Mouse (Mus musculus): ENCODE results near the gene Epha1. TPM values are rescaled to one million over a fixed set of nuclear protein-coding genes. Genes with fewer than 3 reads are reported as not detected.

The Epha1 gene
- polyA plus RNA-seq, 1 experiment from 2014 or later, result 2.6 TPM

DNA sequence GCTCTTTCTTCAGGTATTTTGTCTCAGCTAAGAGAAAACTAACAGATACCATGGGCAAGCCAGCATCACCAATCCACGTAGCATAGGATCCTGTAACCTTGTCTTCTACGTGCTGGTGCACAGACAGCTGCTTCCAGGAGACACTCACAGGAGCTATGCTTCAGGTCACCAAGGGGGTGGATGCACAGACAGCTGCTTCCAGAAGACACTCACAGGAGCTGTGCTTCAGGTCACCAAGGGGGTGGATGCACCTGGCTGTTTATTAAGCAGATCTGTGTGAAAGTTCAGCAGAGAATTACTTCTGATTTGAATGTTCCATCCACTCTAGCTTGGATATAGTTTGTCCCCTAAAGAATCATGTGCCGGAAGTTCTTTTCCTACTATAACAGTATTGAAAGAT lies 42.1 kb downstream of the Epha1 start:
- no peak overlapping the region for H3K27ac ChIP-seq
- WGBS (ENCODE audit: insufficient replicate concordance), result 82% methylated on average over 3 of the region's 3 CpGs
- no peak overlapping the region for H3K4me2 ChIP-seq
- H3K4me3 ChIP-seq, result no peak overlapping the region
- no peaks in the 10 kb centered on the region for H3K9me3 ChIP-seq (replicated peaks)
- no peak overlapping the region for H3K9ac ChIP-seq
- H3K27me3 ChIP-seq (replicated peaks), result peaks cover 1% of the 10 kb centered on the region; the same call in 1 of the 2 replicates
- H3K36me3 ChIP-seq, result no peaks in the 10 kb centered on the region
- no peak for ATAC-seq
- peaks cover 10% of the 10 kb centered on the region for H3K4me1 ChIP-seq

DNA sequence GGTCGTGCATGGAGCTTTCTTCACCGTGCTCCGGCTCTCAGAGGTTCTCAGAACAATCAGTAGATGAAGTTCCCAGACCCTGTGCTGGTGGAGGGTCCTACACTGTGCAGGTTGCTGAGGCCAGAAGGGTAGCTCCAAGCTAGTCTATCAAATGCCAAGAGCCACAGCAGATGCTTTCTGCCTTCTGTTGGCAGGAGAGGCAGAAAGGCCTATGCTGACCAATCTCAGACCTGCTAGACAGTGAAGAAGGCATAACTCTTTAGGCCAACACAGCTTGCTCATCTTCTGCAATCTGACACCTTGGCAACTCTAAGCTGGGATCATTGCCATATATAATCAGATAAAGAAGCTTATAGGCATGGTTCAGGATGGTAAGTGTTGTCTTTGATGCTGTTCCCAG lies 42.9 kb downstream of the Epha1 start:
- H3K4me2 ChIP-seq, result no peak overlapping the region
- H3K27me3 ChIP-seq (replicated peaks), result peaks cover 8% of the 10 kb centered on the region
- 68% methylated on average over 3 of the region's 3 CpGs for WGBS (ENCODE audit: insufficient replicate concordance)
- H3K4me1 ChIP-seq, result peaks cover 10% of the 10 kb centered on the region
- no peaks in the 10 kb centered on the region for H3K36me3 ChIP-seq
- no peaks in the 10 kb centered on the region for H3K9me3 ChIP-seq (replicated peaks)
- H3K9ac ChIP-seq, result no peak overlapping the region
- ATAC-seq, result no peak
- H3K27ac ChIP-seq, result no peak overlapping the region
- no peak overlapping the region for H3K4me3 ChIP-seq

DNA sequence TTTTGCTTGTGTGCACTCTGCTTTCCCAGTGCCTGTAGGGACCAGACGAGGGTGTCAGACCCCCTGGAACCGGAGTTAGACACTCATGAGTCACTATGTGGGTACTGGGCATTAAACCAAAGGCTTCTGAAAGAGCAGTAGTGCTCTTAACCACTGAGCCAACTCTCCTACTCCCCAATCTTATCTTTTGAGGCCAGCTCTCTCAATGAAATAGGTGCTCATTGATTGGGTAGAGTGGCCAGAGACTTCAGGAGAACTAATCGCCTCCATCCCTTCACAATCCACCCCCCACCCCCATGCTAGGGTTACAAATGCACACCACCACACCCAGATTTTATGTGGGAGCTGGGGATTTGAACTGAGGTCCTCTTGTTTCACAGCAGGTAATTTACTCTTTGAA lies 44.3 kb downstream of the Epha1 start:
- no peak overlapping the region for H3K4me3 ChIP-seq
- peaks cover 23% of the 10 kb centered on the region for H3K27me3 ChIP-seq (replicated peaks)
- no peak overlapping the region for H3K27ac ChIP-seq
- no peak overlapping the region for H3K9ac ChIP-seq
- no peaks in the 10 kb centered on the region for H3K36me3 ChIP-seq
- H3K9me3 ChIP-seq (replicated peaks), result no peaks in the 10 kb centered on the region
- ATAC-seq, result peak; percentile 63
- no peak overlapping the region for H3K4me2 ChIP-seq
- H3K4me1 ChIP-seq, result peaks cover 24% of the 10 kb centered on the region
- WGBS (ENCODE audit: insufficient replicate concordance), result 32% methylated on average over 3 of the region's 3 CpGs

DNA sequence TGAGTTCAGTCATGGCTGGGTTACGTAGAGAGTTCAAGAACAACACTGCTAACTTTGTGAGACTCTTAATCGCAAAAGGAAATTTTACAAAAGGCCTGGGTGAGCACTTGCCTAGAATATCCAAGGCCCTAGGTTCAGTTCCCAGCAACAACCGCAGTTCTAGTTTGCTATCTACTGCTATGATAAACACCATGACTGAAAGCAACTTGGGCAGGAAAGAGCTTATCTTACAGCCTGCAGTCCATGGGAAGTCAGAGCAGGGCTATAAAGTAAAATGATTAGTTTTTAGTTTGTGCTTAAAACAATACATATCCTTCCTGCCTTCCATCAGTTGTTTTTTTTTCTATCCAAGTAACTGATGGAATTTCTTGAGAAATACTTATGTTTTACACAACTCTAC lies 46.6 kb downstream of the Epha1 start:
- Histone ChIP-seq H3K4me1 (peaks cover 27% of the 10 kb centered on the region), H3K9me3 (replicated peaks) (no peaks in the 10 kb centered on the region), H3K36me3 (no peaks in the 10 kb centered on the region), H3K4me3 (no peak overlapping the region), H3K27ac (no peak overlapping the region), H3K27me3 (replicated peaks) (peaks cover 45% of the 10 kb centered on the region), H3K9ac (no peak overlapping the region), H3K4me2 (no peak overlapping the region)
- 39% methylated on average over 3 of the region's 3 CpGs for WGBS (ENCODE audit: insufficient replicate concordance)
- no peak for ATAC-seq

DNA sequence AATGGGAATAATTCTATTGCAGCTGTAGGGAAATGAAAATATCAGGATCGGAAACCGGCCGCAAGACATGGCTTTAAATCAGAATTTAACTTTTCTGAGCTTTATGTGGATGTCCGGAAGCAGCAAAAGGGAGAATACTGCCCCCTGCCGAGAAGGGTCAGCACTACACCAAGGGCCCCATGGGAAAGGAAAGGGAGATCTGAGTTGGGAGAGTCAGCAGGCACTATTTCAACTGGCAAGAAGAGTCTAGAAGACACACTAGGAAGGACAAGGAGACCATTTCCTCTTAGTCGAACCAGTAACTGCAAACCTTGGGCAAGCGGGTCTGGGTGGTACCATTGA lies 47.8 kb downstream of the Epha1 start:
- Histone ChIP-seq H3K27me3 (replicated peaks) (peaks cover 56% of the 10 kb centered on the region), H3K4me2 (peak overlapping the region; percentile 78), H3K36me3 (no peaks in the 10 kb centered on the region), H3K4me3 (peak overlapping the region; percentile 56), H3K4me1 (peaks cover 27% of the 10 kb centered on the region), H3K27ac (no peak overlapping the region), H3K9ac (no peak overlapping the region), H3K9me3 (replicated peaks) (no peaks in the 10 kb centered on the region)
- no peak for ATAC-seq
- WGBS (ENCODE audit: insufficient replicate concordance), result 4% methylated on average over 7 of the region's 7 CpGs

DNA sequence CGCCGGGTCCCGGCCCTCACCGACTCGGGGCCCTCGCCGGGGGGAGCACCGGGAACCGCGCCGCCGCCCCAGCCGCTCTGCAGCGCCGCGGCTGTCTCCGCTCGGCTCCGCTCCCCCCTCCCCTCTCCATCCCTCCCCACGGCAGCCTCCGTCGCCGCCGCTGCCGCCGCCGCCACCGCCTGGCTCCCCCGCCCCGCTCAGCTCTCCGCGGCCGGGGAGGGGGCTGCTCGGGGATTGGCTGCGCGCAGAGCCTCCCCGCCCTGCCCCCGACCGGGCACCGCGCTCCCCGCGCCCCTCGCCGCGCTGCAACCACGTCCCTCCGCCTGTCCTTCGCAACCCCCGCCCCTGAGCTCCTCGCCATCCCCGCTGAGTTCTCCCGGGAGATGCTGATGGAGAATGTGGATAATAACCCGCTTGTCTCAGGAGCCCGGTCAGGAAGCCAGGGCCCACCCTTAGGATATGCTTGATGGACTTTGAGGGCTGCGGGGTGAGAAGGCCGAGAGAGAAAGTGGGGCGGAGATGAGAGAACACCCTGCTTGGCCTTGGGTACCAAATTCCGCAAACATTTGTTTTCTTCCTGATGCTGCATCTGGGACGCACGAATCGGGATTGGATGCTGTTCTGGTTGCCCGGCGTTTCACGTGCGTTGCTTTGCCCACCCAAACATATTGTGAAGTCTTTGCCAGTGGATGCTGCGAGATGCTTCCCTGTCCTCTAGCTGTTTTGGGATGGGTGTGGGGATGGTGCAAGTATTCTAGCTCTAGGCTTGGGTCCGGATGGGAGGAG lies 48.4 kb downstream of the Epha1 start, which contains the start of gene Fam131b:
Gene Fam131b, minus strand, starts transcription at position 162 of the 786 bp plus-strand sequence.
- H3K9me3 ChIP-seq (replicated peaks), result no peaks in the 10 kb centered on the region
- 0 out of 2 replicates have a peak within 1 kb of the TSS, but pooled peaks have one; percentile 31 for H3K9ac ChIP-seq
- peak within 1 kb of the TSS; percentile 78 for H3K4me2 ChIP-seq
- ATAC-seq, result no peak
- 1% methylated on average over 42 of the region's 68 CpGs for WGBS (ENCODE audit: insufficient replicate concordance)
- no peak within 1 kb of the TSS for H3K27ac ChIP-seq
- H3K4me3 ChIP-seq, result peak within 1 kb of the TSS; percentile 56
- H3K36me3 ChIP-seq, result no peaks in the 10 kb centered on the region
- H3K4me1 ChIP-seq, result peaks cover 27% of the 10 kb centered on the region
- H3K27me3 ChIP-seq (replicated peaks), result peaks cover 62% of the 10 kb centered on the region

DNA sequence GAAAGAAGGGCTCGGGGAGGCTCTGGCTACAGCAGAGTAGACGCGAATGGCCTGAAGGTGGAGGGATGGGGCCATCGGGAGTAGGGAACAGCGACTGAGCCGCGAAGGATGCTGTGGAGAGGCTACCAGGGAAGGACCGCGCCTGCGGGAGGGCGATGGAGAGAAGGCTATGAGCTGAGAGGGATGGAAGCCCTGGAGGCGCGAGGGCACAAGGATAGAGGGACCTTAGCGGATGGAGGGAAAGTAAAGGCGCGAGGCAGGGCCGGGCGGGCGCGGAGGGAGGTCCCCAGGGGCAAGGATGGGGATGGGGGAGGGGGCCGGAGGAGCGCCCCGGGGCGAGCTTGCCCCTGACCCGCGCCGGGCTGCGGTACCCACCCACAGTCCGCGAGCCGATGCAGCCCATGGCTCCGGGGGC lies 49.0 kb downstream of the Epha1 start:
- H3K9ac ChIP-seq, result no peak overlapping the region
- ATAC-seq, result 0 out of 2 replicates have a peak, but pooled peaks have one; percentile 29
- under 1% methylated on average over 17 of the region's 32 CpGs for WGBS (ENCODE audit: insufficient replicate concordance)
- H3K27me3 ChIP-seq (replicated peaks), result peaks cover 65% of the 10 kb centered on the region
- no peaks in the 10 kb centered on the region for H3K9me3 ChIP-seq (replicated peaks)
- H3K4me2 ChIP-seq, result peak overlapping the region; percentile 78
- H3K27ac ChIP-seq, result no peak overlapping the region
- H3K4me3 ChIP-seq, result peak overlapping the region; percentile 56
- H3K4me1 ChIP-seq, result peaks cover 27% of the 10 kb centered on the region
- H3K36me3 ChIP-seq, result no peaks in the 10 kb centered on the region

DNA sequence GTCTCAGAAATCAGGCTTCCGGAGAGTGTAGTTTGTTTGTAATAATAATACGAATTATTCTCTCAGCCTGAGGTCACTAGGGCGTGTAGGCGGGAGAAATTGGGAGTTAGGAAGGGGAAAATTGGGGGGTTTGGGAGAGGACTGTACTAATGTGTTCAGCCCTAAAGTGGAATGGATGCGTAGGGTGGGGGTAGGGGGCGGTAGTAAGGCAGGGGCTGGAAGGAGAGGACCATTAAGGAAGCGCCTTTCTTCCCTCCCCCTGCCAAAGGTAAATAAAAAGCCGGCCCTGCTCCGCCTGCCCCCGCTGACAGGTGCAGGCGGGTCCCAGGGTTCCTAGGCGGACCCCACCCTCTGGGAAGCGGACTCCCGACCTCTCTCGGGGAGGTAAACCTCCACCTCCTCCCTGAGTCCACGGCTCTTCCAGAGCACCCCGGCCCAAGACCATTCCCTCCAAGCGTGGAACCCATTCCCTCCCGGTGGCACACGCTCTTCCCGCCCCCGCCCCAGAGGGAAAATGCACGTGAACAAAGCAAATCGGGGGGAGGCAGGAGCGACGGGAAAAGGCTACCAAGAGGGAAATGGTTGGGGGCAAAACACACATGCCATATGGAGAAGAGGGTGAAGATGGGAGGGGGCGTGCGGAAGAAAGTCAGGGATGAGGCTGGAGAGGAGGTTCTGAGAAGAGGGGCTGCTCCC lies 49.5 kb downstream of the Epha1 start:
- Histone ChIP-seq H3K36me3 (no peaks in the 10 kb centered on the region), H3K27me3 (replicated peaks) (peaks cover 65% of the 10 kb centered on the region), H3K4me3 (peak overlapping the region; percentile 56), H3K4me2 (peak overlapping the region; percentile 78), H3K9ac (no peak overlapping the region), H3K9me3 (replicated peaks) (no peaks in the 10 kb centered on the region), H3K27ac (no peak overlapping the region), H3K4me1 (peaks cover 23% of the 10 kb centered on the region)
- no peak for ATAC-seq
- 4% methylated on average over 28 of the region's 28 CpGs for WGBS (ENCODE audit: insufficient replicate concordance)

DNA sequence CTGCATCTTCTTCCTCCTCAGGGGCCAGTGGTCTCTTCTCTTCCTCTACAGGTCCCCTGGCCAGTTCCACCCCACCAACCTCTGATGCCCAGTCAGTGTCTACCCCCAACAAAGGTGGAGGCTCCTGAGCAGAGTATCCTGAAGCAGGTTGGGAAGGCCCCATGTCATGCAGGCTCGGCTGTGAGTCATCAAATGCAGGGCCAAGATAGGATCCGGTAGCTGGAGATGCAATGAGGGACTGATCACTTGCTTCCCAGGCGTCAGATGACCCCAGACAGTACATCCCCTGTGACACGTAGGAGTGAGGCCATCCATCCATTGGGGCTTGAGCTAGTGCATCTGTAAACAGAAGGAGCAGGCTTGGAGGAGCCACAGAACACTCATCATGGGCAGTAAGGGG lies 54.8 kb downstream of the Epha1 start:
- ATAC-seq, result no peak
- no peaks in the 10 kb centered on the region for H3K36me3 ChIP-seq
- WGBS (ENCODE audit: insufficient replicate concordance), result 60% methylated on average over 4 of the region's 4 CpGs
- no peak overlapping the region for H3K4me2 ChIP-seq
- H3K9ac ChIP-seq, result no peak overlapping the region
- H3K9me3 ChIP-seq (replicated peaks), result no peaks in the 10 kb centered on the region
- H3K27ac ChIP-seq, result no peak overlapping the region
- peaks cover 50% of the 10 kb centered on the region for H3K27me3 ChIP-seq (replicated peaks)
- no peak overlapping the region for H3K4me3 ChIP-seq
- no peaks in the 10 kb centered on the region for H3K4me1 ChIP-seq

DNA sequence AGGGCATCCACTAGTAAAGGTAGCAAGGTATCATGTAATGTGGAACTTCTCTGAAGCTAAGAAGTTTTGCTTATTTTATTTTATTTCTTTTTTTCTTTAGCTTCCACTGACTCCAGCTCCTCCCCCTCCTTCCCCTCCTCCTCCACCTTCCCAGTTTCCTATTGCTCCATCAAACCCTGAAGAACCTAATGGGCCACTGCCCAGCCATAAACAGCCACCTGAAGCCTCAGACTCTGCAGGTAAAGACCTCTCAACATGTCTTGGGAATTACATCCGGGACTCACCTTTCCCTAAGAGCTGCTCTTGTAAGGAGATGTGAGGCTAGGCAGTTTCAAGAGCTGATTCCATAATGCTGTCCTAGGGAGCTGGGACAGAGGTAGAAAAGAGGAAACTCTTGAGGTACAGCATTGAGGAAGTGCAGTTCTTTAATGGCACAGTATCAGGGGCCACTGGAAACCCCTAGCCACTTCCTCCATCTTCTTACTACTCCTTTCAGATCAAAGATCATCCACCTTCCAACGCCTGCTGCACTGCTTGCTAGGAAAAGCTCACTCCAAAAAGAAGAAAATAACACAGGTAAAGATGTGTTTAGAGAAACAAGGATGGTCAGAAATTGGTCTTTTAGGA lies 62.5 kb downstream of the Epha1 start:
- 46% methylated on average over 2 of the region's 2 CpGs for WGBS (ENCODE audit: insufficient replicate concordance)

DNA sequence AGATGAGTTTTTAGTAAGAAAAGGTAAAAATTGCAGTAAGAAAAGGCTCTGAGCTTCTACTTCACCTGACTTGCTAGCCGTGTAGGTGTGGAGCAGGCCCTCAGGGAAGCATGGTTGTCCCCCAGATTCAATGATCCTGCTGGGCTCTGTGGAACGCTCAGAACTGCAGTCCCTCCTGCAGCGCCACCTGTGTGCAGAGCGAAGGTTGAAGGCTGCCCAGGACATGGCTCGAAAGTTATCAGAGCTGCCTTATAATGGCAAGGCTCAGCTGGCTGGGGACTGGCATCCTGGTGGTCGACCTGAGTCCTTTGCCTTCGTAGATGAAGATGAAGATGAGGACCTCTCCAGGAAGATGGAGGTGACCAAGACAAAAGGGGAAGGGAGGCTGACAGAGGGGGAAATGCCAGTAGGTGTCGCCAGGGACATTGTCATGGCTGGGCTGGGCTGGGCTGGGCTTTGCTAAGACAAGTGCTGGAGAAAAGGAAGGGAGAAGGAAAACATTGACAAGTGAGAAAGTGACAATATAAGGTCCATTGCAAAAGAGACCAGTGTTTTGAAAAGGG lies 63.2 kb downstream of the Epha1 start:
- no peak overlapping the region for H3K9ac ChIP-seq
- WGBS (ENCODE audit: insufficient replicate concordance), result 42% methylated on average over 8 of the region's 8 CpGs
- H3K4me2 ChIP-seq, result no peak overlapping the region
- no peaks in the 10 kb centered on the region for H3K27me3 ChIP-seq (replicated peaks)
- no peak overlapping the region for H3K4me3 ChIP-seq
- no peaks in the 10 kb centered on the region for H3K36me3 ChIP-seq
- no peaks in the 10 kb centered on the region for H3K9me3 ChIP-seq (replicated peaks)
- no peak for ATAC-seq
- H3K4me1 ChIP-seq, result no peaks in the 10 kb centered on the region
- no peak overlapping the region for H3K27ac ChIP-seq

More for the DNA sequence above, 62.5 kb downstream of the Epha1 start:
- H3K4me3 ChIP-seq, result no peak overlapping the region
- no peaks in the 10 kb centered on the region for H3K36me3 ChIP-seq
- no peaks in the 10 kb centered on the region for H3K4me1 ChIP-seq
- no peak overlapping the region for H3K9ac ChIP-seq
- ATAC-seq, result no peak
- no peak overlapping the region for H3K4me2 ChIP-seq
- H3K27me3 ChIP-seq (replicated peaks), result no peaks in the 10 kb centered on the region
- H3K9me3 ChIP-seq (replicated peaks), result no peaks in the 10 kb centered on the region
- no peak overlapping the region for H3K27ac ChIP-seq

Data from liver, embryonic 12.5 days (tissue).